Mouse (Mus musculus): ENCODE data around the gene Dusp15. TPM values are rescaled to one million over a fixed set of nuclear protein-coding genes. Genes with fewer than 3 reads are reported as not detected.
A peak's percentile ranks its signal among the peaks of the same experiment; 100 is the strongest.

Dusp15 gene
- total and polyA plus RNA-seq, 2 experiments from 2014 or later: 21.2 to 47.0 TPM

GRCm38 (mm10) chr2:152933048-152933447 lies 18.4 kb downstream of the Dusp15 start, which contains the start of gene Foxs1:
TSS of gene Foxs1 (minus strand) at chr2:152933208.
- Histone ChIP-seq H3K9me3 (ENCODE audit: low read length) (no peaks in the 10 kb centered on the region), H3K27me3 (ENCODE audit: insufficient read depth, low read length) (no peaks in the 10 kb centered on the region), H3K9ac (replicated peaks; ENCODE audit: low read length) (no peak within 1 kb of the TSS; the same call in 1 of the 2 replicates), H3K4me2 (ENCODE audit: low read depth, low read length) (no peak within 1 kb of the TSS), H3K27ac (peak within 1 kb of the TSS; percentile 8; the same call in 1 of the 2 replicates), H3K4me1 (ENCODE audit: insufficient read depth, low read length) (no peaks in the 10 kb centered on the region), H3K36me3 (ENCODE audit: insufficient read depth, low read length) (no peaks in the 10 kb centered on the region), H3K4me3 (ENCODE audit: low read length) (no peak within 1 kb of the TSS)
- 32% methylated on average over 9 of the region's 9 CpGs for WGBS
- TF ChIP-seq CTCF (IDR thresholded peaks at IDR 0.05; ENCODE audit: low read depth): no peak
- ATAC-seq: peak; percentile 50; the same call in 1 of the 2 replicates
- DNase-seq (ENCODE audit: low spot score): no peak

- Histone ChIP-seq H3K27me3 (ENCODE audit: insufficient read depth, low read length) (no peaks in the 10 kb centered on the region), H3K9me3 (ENCODE audit: low read length) (no peaks in the 10 kb centered on the region), H3K4me2 (ENCODE audit: low read depth, low read length) (0 out of 2 replicates have a peak overlapping the region, but pooled peaks have one; percentile 7), H3K4me3 (ENCODE audit: low read length) (no peak overlapping the region), H3K36me3 (ENCODE audit: insufficient read depth, low read length) (no peaks in the 10 kb centered on the region), H3K4me1 (ENCODE audit: insufficient read depth, low read length) (no peaks in the 10 kb centered on the region), H3K27ac (peak overlapping the region; percentile 8; the same call in 1 of the 2 replicates), H3K9ac (replicated peaks; ENCODE audit: low read length) (no peak overlapping the region; the same call in 1 of the 2 replicates)
- ATAC-seq (no peak), DNase-seq (ENCODE audit: low spot score) (no peak)
- no peak for TF ChIP-seq CTCF (IDR thresholded peaks at IDR 0.05; ENCODE audit: low read depth)
- 73% methylated on average over 12 of the region's 12 CpGs for WGBS
Observed at GRCm38 (mm10) chr2:152931456-152932160, 19.9 kb downstream of the Dusp15 start.

- 31% methylated on average over 2 of the region's 2 CpGs for WGBS
- Histone ChIP-seq H3K4me3 (ENCODE audit: low read length) (no peak overlapping the region), H3K4me1 (ENCODE audit: insufficient read depth, low read length) (no peaks in the 10 kb centered on the region), H3K27ac (no peak overlapping the region), H3K9ac (replicated peaks; ENCODE audit: low read length) (no peak overlapping the region), H3K36me3 (ENCODE audit: insufficient read depth, low read length) (no peaks in the 10 kb centered on the region), H3K4me2 (ENCODE audit: low read depth, low read length) (no peak overlapping the region), H3K27me3 (ENCODE audit: insufficient read depth, low read length) (no peaks in the 10 kb centered on the region), H3K9me3 (ENCODE audit: low read length) (no peaks in the 10 kb centered on the region)
- TF ChIP-seq CTCF (IDR thresholded peaks at IDR 0.05; ENCODE audit: low read depth): no peak
- 0 out of 2 replicates have a peak, but pooled peaks have one; percentile 11 for ATAC-seq
- no peak for DNase-seq (ENCODE audit: low spot score)
Observed at GRCm38 (mm10) chr2:152930276-152930675, 21.2 kb downstream of the Dusp15 start.

- Histone ChIP-seq H3K27ac (no peak overlapping the region), H3K36me3 (ENCODE audit: insufficient read depth, low read length) (no peaks in the 10 kb centered on the region), H3K4me1 (ENCODE audit: insufficient read depth, low read length) (no peaks in the 10 kb centered on the region), H3K27me3 (ENCODE audit: insufficient read depth, low read length) (no peaks in the 10 kb centered on the region), H3K4me3 (ENCODE audit: low read length) (no peak overlapping the region), H3K4me2 (ENCODE audit: low read depth, low read length) (no peak overlapping the region), H3K9ac (replicated peaks; ENCODE audit: low read length) (no peak overlapping the region), H3K9me3 (ENCODE audit: low read length) (no peaks in the 10 kb centered on the region)
- ATAC-seq (no peak), DNase-seq (ENCODE audit: low spot score) (no peak)
- 56% methylated on average over 3 of the region's 3 CpGs for WGBS
- no peak for TF ChIP-seq CTCF (IDR thresholded peaks at IDR 0.05; ENCODE audit: low read depth)
Observed at GRCm38 (mm10) chr2:152928988-152929370, 22.5 kb downstream of the Dusp15 start.

- Histone ChIP-seq H3K4me3 (ENCODE audit: low read length) (no peak overlapping the region), H3K27ac (no peak overlapping the region), H3K4me1 (ENCODE audit: insufficient read depth, low read length) (no peaks in the 10 kb centered on the region), H3K27me3 (ENCODE audit: insufficient read depth, low read length) (no peaks in the 10 kb centered on the region), H3K36me3 (ENCODE audit: insufficient read depth, low read length) (no peaks in the 10 kb centered on the region), H3K4me2 (ENCODE audit: low read depth, low read length) (no peak overlapping the region), H3K9ac (replicated peaks; ENCODE audit: low read length) (no peak overlapping the region), H3K9me3 (ENCODE audit: low read length) (no peaks in the 10 kb centered on the region)
- 57% methylated on average over 14 of the region's 14 CpGs for WGBS
- TF ChIP-seq CTCF (IDR thresholded peaks at IDR 0.05; ENCODE audit: low read depth): no peak
- no peak for ATAC-seq
- no peak for DNase-seq (ENCODE audit: low spot score)
Observed at GRCm38 (mm10) chr2:152928219-152928987, 23.1 kb downstream of the Dusp15 start.

- Histone ChIP-seq H3K9ac (replicated peaks; ENCODE audit: low read length) (no peak overlapping the region), H3K36me3 (ENCODE audit: insufficient read depth, low read length) (no peaks in the 10 kb centered on the region), H3K27me3 (ENCODE audit: insufficient read depth, low read length) (no peaks in the 10 kb centered on the region), H3K9me3 (ENCODE audit: low read length) (no peaks in the 10 kb centered on the region), H3K4me1 (ENCODE audit: insufficient read depth, low read length) (no peaks in the 10 kb centered on the region), H3K4me2 (ENCODE audit: low read depth, low read length) (no peak overlapping the region), H3K4me3 (ENCODE audit: low read length) (no peak overlapping the region), H3K27ac (no peak overlapping the region)
- TF ChIP-seq CTCF (IDR thresholded peaks at IDR 0.05; ENCODE audit: low read depth): no peak
- DNase-seq (ENCODE audit: low spot score) (no peak), ATAC-seq (no peak)
- 71% methylated on average over 5 of the region's 5 CpGs for WGBS
Observed at GRCm38 (mm10) chr2:152927371-152927770, 24.1 kb downstream of the Dusp15 start.
